Mouse (Mus musculus) limb, embryonic 15.5 days (tissue): ENCODE data around the gene 2010005H15Rik. TPM values are rescaled to one million over a fixed set of nuclear protein-coding genes. Genes with fewer than 3 reads are reported as not detected.
"Not testable (repeated sequence)": the region's sequence is repeated elsewhere in the genome, so short reads cannot be mapped to it uniquely, and the experiment has no call there.

Experiments used
- ATAC-seq: fragments of 200-750 bp; cut with Nextera tagmentation; 2 replicates; pipeline ENCODE4 v1.8.0; 2017; ENCODE audit warnings: low read depth, moderate TSS enrichment; ENCODE audit not compliant: insufficient number of reproducible peaks, low FRiP score, low TSS enrichment
- H3K27ac ChIP-seq: fragments of 300-500 bp; sonication (generic); 2 replicates; pipeline ENCODE4 v1.5.1; 2015; ENCODE audit warnings: moderate library complexity, mild to moderate bottlenecking, inconsistent platforms
- H3K27me3 ChIP-seq: fragments of 300-500 bp; sonication (generic); 2 replicates; pipeline ENCODE4 v1.6.1; 2015; ENCODE audit warnings: inconsistent platforms
- H3K36me3 ChIP-seq: fragments of 300-500 bp; sonication (generic); 2 replicates; pipeline ENCODE4 v1.6.1; 2015; ENCODE audit warnings: inconsistent platforms
- H3K4me1 ChIP-seq: fragments of 300-500 bp; sonication (generic); 2 replicates; pipeline ENCODE4 v1.6.1; 2015; ENCODE audit warnings: inconsistent platforms
- H3K4me2 ChIP-seq: fragments of 300-500 bp; sonication (generic); 2 replicates; pipeline ENCODE4 v1.6.1; 2015; ENCODE audit warnings: mild to moderate bottlenecking, inconsistent platforms
- H3K4me3 ChIP-seq: fragments of 300-500 bp; sonication (generic); 2 replicates; pipeline ENCODE4 v1.5.1; 2015; ENCODE audit warnings: mild to moderate bottlenecking, inconsistent platforms
- H3K9ac ChIP-seq: fragments of 300-500 bp; sonication (generic); 2 replicates; pipeline ENCODE4 v1.6.1; 2015; ENCODE audit warnings: inconsistent platforms
- H3K9me3 ChIP-seq: fragments of 300-500 bp; sonication (generic); 2 replicates; pipeline ENCODE4 v1.6.1; 2016; ENCODE audit warnings: inconsistent platforms
- WGBS: fragments of 180-500 bp; shearing (Covaris S2); methylation state at CpG from one replicate; pipeline ENCODE4 v1.1.7; 2015; 5-methylcytosine and 5-hydroxymethylcytosine counted together
- polyA plus RNA-seq: library from polyadenylated mRNA; unstranded; fragments of >200 nt; fragmentation: Nextera tagmentation; extraction: Ambion mirVana; gene quantifications from 2 replicates; pipeline ENCODE4 v1.2.1, GENCODE M21; 2015

Gene 2010005H15Rik
- 0.51 and 1.4 TPM in 2 replicates for polyA plus RNA-seq

DNA sequence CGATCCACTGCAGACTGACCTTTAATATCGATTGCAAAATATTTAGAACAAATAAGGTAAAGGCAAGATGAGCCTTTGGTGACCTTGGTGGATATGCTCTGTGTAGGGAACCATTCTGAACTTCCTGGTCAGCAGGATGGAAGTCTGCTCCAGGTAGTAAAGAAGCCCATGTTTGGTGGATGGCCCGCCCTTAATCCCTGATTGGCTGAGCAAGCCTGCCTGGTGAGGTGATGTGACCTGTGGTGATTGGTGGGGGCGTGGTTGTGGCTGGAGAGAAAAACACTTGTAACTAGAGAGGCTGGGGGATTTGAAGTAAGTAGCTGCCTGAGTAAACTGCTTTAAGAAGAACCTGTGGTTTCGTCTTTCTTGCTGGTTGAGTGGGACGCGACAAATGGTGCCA is at the start of gene 2010005H15Rik:
TSS of gene 2010005H15Rik (plus strand) at position 301 of the 400 bp plus-strand sequence.
- H3K4me2 ChIP-seq, H3K9me3 ChIP-seq, H3K36me3 ChIP-seq, H3K9ac ChIP-seq, H3K27ac ChIP-seq, H3K27me3 ChIP-seq, H3K4me1 ChIP-seq, ATAC-seq, H3K4me3 ChIP-seq: not testable (repeated sequence)
- WGBS = 94% methylated on average over 7 of the region's 7 CpGs

DNA sequence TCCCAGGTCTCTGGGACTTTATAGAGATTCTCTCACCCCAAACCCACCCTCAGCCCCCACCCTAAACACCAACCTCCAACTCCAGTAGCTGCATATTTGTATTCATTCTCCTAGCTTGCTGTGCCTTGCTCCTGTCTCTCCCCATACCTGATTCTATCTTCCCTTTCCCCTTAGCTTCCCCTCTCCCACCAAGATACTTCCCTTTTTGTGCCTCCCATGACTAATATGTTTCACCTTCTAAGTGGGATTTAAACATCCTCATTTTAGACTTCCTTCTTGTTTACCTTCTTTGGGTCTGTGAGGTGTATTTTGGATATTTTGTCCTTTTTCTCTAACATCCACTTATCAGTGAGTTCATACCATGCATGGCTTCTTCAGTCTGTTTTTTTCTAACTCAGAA is 45.2 kb upstream of the 2010005H15Rik start:
- no peaks in the 10 kb centered on the region for H3K27me3 ChIP-seq
- no peaks in the 10 kb centered on the region for H3K4me1 ChIP-seq
- no peak overlapping the region for H3K9ac ChIP-seq
- H3K27ac ChIP-seq = no peak overlapping the region
- no peak for ATAC-seq
- H3K4me3 ChIP-seq = no peak overlapping the region
- no peak overlapping the region for H3K4me2 ChIP-seq
- no peaks in the 10 kb centered on the region for H3K9me3 ChIP-seq
- H3K36me3 ChIP-seq = no peaks in the 10 kb centered on the region

DNA sequence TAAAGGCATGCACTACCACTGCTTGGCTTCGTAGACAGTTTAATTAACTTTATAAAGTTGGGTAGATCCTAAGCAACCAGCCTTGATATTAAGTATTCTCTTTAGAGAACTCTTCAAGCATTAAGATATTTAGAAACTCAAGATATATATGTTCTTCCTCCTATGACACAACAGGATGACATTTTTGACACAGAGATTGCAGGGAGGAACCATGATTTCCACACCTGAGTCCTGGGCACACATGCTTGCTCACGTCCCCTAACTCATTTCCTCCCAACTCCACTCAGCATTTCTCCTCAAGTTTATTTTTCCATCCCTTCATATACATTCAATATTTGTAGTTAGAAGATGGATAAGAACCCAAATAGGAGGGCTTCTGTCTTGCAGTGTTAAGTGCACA is 41.4 kb upstream of the 2010005H15Rik start:
- H3K4me1 ChIP-seq = no peaks in the 10 kb centered on the region
- 80% methylated on average over 2 of the region's 2 CpGs for WGBS
- H3K27ac ChIP-seq = no peak overlapping the region
- H3K4me3 ChIP-seq = no peak overlapping the region
- H3K27me3 ChIP-seq = no peaks in the 10 kb centered on the region
- no peak overlapping the region for H3K9ac ChIP-seq
- no peak for ATAC-seq
- no peaks in the 10 kb centered on the region for H3K36me3 ChIP-seq
- H3K4me2 ChIP-seq = no peak overlapping the region
- no peaks in the 10 kb centered on the region for H3K9me3 ChIP-seq

DNA sequence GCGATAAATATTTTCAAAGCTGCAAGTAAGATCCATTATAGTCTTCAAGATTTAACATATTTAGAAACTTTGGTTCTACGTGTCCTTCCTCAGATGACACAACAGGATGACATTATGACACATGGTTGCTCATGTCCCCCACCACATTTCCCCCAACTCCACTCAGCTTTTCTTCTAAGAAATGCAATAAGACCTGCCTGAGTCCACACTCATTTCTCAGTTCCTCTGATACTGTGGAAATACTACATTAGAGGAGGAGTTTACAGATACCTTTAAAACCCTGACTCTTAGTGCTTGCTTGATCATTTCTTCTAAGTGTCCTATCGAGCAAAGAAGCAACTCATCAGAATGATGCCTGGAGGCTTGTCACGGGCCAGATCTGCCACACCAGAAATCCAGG is 37.4 kb upstream of the 2010005H15Rik start, which contains the start of gene Gm5483:
TSS of gene Gm5483 (plus strand) at position 301 of the 400 bp plus-strand sequence.
- H3K4me2 ChIP-seq, H3K9me3 ChIP-seq, H3K27me3 ChIP-seq, ATAC-seq, H3K36me3 ChIP-seq, H3K4me3 ChIP-seq, H3K9ac ChIP-seq, H3K4me1 ChIP-seq, H3K27ac ChIP-seq: not testable (repeated sequence)
- WGBS = 71% methylated on average over 4 of the region's 4 CpGs

DNA sequence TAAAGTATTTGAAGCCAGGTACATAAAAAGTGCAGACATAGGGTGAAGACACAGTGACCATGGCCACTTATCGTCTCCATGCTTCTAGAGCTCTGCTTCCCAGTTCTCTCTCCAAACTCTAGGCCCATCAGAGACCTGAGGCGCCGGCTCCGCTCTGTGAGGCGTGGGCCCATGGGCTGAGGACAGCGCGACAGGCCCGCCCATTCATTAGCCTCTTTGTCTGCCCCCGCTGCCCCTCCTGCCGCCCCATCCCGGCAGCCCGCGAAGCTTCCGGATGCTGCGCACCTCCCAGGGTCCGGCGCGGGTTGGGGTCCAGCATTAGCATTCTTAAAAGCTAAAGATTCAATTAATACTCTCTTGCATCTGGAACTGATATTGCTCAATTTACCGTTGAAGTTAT is 22.0 kb upstream of the 2010005H15Rik start:
- Histone ChIP-seq H3K9ac (no peak overlapping the region), H3K4me2 (no peak overlapping the region), H3K4me1 (no peaks in the 10 kb centered on the region), H3K27ac (no peak overlapping the region), H3K4me3 (no peak overlapping the region), H3K36me3 (no peaks in the 10 kb centered on the region), H3K27me3 (no peaks in the 10 kb centered on the region), H3K9me3 (no peaks in the 10 kb centered on the region)
- no peak for ATAC-seq
- WGBS = 63% methylated on average over 19 of the region's 19 CpGs

DNA sequence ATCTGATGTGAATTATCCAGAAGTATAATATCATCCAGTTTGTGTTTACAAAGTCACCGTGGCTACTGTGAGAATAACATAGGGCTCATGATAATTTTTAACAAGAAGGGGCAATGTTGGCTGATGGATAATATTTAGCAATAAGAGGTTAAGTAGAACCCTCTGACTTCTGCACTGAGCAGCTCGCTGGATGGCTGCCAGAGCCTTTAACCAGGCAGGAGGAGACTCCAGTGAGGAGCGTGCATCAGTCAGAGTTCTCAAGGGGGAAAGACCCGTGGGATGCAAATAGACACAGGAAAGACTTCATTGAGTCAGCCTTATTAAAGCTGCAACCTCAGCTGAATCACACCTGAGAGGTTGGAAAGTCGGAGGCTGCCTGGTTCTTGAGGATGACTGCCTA is 17.4 kb upstream of the 2010005H15Rik start:
- WGBS = 69% methylated on average over 5 of the region's 5 CpGs
- no peak for ATAC-seq

DNA sequence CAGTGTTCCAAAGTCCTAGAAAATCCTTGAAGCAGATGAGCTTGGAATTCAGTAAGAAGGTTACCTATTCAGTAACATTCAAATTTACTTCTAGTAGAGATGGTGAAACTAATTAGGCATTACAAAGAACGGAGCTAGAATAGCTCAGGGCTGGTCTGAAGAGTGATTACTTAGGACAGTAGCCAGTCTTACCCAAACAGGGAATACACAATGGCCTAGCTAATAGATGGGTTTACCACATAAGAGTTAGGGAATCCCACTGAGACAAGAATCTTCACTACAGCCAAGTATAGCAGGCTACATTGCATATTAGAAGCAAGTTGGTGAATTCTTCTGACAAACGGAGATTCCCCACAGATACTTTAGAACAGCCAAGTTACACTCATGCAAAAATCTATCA is 15.6 kb upstream of the 2010005H15Rik start:
- not testable (repeated sequence) for H3K4me1 ChIP-seq, H3K4me2 ChIP-seq, ATAC-seq, H3K9ac ChIP-seq, H3K27ac ChIP-seq, H3K9me3 ChIP-seq, H3K36me3 ChIP-seq, H3K27me3 ChIP-seq, H3K4me3 ChIP-seq
- WGBS = 47% methylated on average over 2 of the region's 2 CpGs

More for the DNA sequence above, 17.4 kb upstream of the 2010005H15Rik start:
- no peak overlapping the region for H3K27ac ChIP-seq
- no peaks in the 10 kb centered on the region for H3K27me3 ChIP-seq
- no peaks in the 10 kb centered on the region for H3K36me3 ChIP-seq
- no peaks in the 10 kb centered on the region for H3K4me1 ChIP-seq
- H3K9me3 ChIP-seq = no peaks in the 10 kb centered on the region
- no peak overlapping the region for H3K9ac ChIP-seq
- H3K4me3 ChIP-seq = no peak overlapping the region
- H3K4me2 ChIP-seq = no peak overlapping the region

DNA sequence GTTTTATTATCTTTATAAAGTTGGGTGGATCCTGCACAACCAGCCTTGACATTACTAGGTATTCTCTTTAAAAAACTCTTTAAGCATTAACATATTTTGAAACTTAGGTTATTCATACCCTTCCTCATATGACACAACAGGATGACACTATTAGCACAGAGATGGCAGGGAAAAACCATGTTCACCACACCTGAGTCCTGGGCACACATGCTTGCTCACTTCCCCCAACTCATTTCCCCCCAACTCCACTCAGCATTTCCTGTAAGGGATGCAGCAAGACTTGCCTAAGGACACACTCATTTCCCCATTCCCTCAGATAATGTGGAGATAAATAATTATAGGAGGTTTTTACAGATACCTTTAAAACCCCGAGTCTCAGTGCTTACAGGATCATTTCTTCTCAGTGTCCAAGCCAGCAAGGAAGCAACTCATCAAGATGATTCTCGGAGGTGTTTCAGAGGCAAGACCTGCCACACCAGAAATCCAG is 11.3 kb upstream of the 2010005H15Rik start, which contains the start of gene Gm5416:
TSS of gene Gm5416 (plus strand) at position 437 of the 487 bp plus-strand sequence.
- H3K4me2 ChIP-seq = no peak within 1 kb of the TSS
- 69% methylated on average over 2 of the region's 2 CpGs for WGBS
- H3K36me3 ChIP-seq = no peaks in the 10 kb centered on the region
- no peak within 1 kb of the TSS for H3K27ac ChIP-seq
- H3K27me3 ChIP-seq = no peaks in the 10 kb centered on the region
- no peak within 1 kb of the TSS for H3K9ac ChIP-seq
- no peak within 1 kb of the TSS for H3K4me3 ChIP-seq
- H3K4me1 ChIP-seq = no peaks in the 10 kb centered on the region
- ATAC-seq = no peak
- H3K9me3 ChIP-seq = no peaks in the 10 kb centered on the region

DNA sequence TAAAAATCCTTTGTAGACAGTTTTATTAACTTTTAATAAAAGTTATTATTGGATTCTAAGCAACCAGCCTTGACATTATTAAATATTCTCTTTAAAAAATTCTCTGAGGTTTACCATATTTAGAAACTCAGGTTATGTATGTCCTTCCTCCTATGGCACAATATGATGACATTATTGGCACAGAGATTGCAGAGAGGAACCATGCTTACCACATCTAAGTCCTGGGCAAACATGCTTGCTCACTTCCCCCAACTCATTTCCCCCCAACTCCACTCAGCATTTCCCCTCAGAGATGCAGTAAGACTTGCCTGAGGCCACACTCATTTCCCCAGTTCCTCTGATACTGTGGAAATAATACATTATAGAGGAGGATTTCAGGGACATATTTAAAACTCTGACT is 39.3 kb downstream of the 2010005H15Rik start:
- not testable (repeated sequence) for H3K9me3 ChIP-seq, H3K9ac ChIP-seq, H3K4me1 ChIP-seq, ATAC-seq, H3K4me3 ChIP-seq, H3K36me3 ChIP-seq, H3K4me2 ChIP-seq, H3K27ac ChIP-seq, H3K27me3 ChIP-seq

DNA sequence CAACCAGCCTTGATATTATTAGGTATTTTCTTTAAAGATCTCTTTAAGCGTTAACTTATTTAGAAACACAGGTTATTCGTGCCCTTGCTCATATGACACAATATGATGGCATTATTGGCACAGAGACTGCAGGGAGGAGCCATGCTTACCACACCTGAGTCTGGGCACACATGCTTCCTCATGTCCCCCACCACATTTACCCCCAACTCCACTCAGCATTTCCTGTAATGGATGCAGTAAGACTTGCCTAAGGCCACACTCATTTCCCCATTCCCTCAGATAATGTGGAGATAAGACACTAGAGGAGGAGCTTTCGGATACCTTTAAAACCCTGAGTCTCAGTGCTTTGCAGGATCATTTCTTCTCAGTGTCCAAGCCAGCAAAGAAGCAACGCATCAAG is 55.5 kb downstream of the 2010005H15Rik start, which contains the start of gene Stfa1:
TSS of gene Stfa1 (plus strand) at position 156 of the 400 bp plus-strand sequence.
- H3K4me3 ChIP-seq, H3K4me1 ChIP-seq, H3K27me3 ChIP-seq, H3K36me3 ChIP-seq, ATAC-seq, H3K9ac ChIP-seq, H3K9me3 ChIP-seq, H3K4me2 ChIP-seq, H3K27ac ChIP-seq: not testable (repeated sequence)
- 75% methylated on average over 4 of the region's 4 CpGs for WGBS

DNA sequence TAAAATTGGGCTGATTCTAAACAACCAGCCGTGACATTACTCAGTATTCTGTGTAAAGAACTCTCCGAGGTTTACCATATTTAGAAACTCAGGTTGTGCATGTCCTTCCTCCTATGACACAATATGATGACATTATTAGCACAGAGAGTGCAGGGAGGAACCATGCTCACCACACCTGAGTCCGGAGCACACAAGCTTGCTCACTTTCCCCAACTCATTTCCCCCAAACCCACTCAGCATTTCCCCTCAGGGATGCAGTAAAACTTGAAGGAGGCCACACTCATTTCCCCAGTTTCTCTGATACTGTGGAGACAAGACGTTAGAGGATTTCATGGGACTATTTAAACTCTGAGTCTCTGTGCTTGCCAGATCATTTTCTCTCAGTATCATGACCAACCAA is 67.9 kb downstream of the 2010005H15Rik start:
- no peaks in the 10 kb centered on the region for H3K36me3 ChIP-seq
- WGBS = 58% methylated on average over 4 of the region's 4 CpGs
- no peak overlapping the region for H3K4me2 ChIP-seq
- H3K9me3 ChIP-seq = no peaks in the 10 kb centered on the region
- ATAC-seq = no peak
- H3K27ac ChIP-seq = no peak overlapping the region
- no peaks in the 10 kb centered on the region for H3K4me1 ChIP-seq
- H3K27me3 ChIP-seq = no peaks in the 10 kb centered on the region
- H3K9ac ChIP-seq = no peak overlapping the region
- H3K4me3 ChIP-seq = no peak overlapping the region
